Mouse (Mus musculus) hindbrain, embryonic 11.5 days (tissue): ENCODE data around the gene Ankrd28. TPM values are rescaled to one million over a fixed set of nuclear protein-coding genes. Genes with fewer than 3 reads are reported as not detected.

Experiments
- ATAC-seq: fragments of 200-750 bp; cut with Nextera tagmentation; 2 replicates; pipeline ENCODE4 v1.8.0; 2017; ENCODE audit warnings: mild to moderate bottlenecking, moderate TSS enrichment, moderate library complexity; ENCODE audit not compliant: low FRiP score
- DNase-seq: peaks from one replicate; pipeline ENCODE4 v3.0.0-alpha.2; 2015; ENCODE audit warnings: low spot score
- H3K27ac ChIP-seq: fragments of 300-500 bp; sonication (generic); 2 replicates; pipeline ENCODE4 v1.5.1; 2014; ENCODE audit warnings: mild to moderate bottlenecking, low read depth, low read length
- H3K27me3 ChIP-seq: fragments of 300-500 bp; sonication (generic); 2 replicates; pipeline ENCODE4 v1.6.1; 2014; ENCODE audit warnings: mild to moderate bottlenecking, low read length, moderate library complexity, mixed read lengths; ENCODE audit not compliant: control insufficient read depth, insufficient read depth
- H3K36me3 ChIP-seq: fragments of 300-500 bp; sonication (generic); 2 replicates; pipeline ENCODE4 v1.6.1; 2014; ENCODE audit warnings: mild to moderate bottlenecking, low read length, moderate library complexity, mixed read lengths; ENCODE audit not compliant: control insufficient read depth, insufficient read depth
- H3K4me1 ChIP-seq: fragments of 300-500 bp; sonication (generic); replicated peaks from 2 replicates; pipeline ENCODE4 v1.6.1; 2014; ENCODE audit warnings: low read length, mixed read lengths; ENCODE audit not compliant: control insufficient read depth, insufficient read depth
- H3K4me2 ChIP-seq: fragments of 300-500 bp; sonication (generic); replicated peaks from 2 replicates; pipeline ENCODE4 v1.6.1; 2014; ENCODE audit warnings: mild to moderate bottlenecking, low read depth, low read length
- H3K4me3 ChIP-seq: fragments of 300-500 bp; sonication (generic); 2 replicates; pipeline ENCODE4 v1.5.1; 2014; ENCODE audit warnings: low read depth, low read length
- H3K9ac ChIP-seq: fragments of 300-500 bp; sonication (generic); 2 replicates; pipeline ENCODE4 v1.6.1; 2014; ENCODE audit warnings: low read depth, low read length
- H3K9me3 ChIP-seq: fragments of 300-500 bp; sonication (generic); 2 replicates; pipeline ENCODE4 v1.6.1; 2016; ENCODE audit warnings: low read length; ENCODE audit not compliant: control insufficient read depth
- WGBS: fragments of 180-500 bp; shearing (Covaris S2); extraction: QIAGEN DNeasy Blood & Tissue Kit; methylation state at CpG from one replicate; pipeline ENCODE4 v1.1.7; 2014; 5-methylcytosine and 5-hydroxymethylcytosine counted together
- polyA plus RNA-seq: library from polyadenylated mRNA; unstranded; fragments of >200 nt; fragmentation: Nextera tagmentation; extraction: Ambion mirVana; gene quantifications from 2 replicates; pipeline ENCODE4 v1.2.1, GENCODE M21; 2014

Gene Ankrd28
- polyA plus RNA-seq, 1 experiment from 2014 or later = 10.5 TPM

- H3K27ac ChIP-seq = peak overlapping the region; percentile 63
- H3K4me3 ChIP-seq = no peak overlapping the region
- no peaks in the 10 kb centered on the region for H3K27me3 ChIP-seq
- ATAC-seq = peak; percentile 81
- no peaks in the 10 kb centered on the region for H3K9me3 ChIP-seq
- 70% methylated on average over 15 of the region's 15 CpGs for WGBS
- H3K4me1 ChIP-seq = no peaks in the 10 kb centered on the region; the same call in 1 of the 2 replicates
- H3K4me2 ChIP-seq = no peak overlapping the region
- H3K36me3 ChIP-seq = no peaks in the 10 kb centered on the region
- peak; percentile 65 for DNase-seq
- no peak overlapping the region for H3K9ac ChIP-seq
These were observed 160.6 kb downstream of the Ankrd28 start for GRCm38 (mm10) chr14:31669642-31670490.

DNA sequence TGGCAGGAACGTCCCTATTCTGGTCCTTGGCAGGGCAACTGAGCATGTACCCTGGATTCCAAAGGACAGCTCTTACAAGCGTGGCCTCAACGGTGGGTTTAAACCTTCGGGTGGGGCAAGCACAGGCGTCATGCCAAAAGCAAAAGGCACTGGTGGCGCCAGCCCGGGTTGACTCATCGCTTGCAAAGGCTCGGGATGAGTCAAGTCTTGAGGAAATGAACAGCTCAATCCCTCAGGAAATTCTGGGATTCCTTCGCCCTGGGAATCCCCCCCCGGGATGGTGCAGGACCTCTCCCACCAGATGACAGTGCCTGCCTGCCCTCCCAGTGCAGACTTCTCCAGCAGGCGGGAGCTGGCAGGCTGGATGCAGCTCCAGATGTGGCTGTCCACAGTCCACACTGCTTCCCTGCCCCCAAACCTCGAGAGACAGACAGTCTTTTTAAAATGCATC lies 161.3 kb downstream of the Ankrd28 start:
- 66% methylated on average over 13 of the region's 13 CpGs for WGBS
- ATAC-seq = peak; percentile 85
- no peaks in the 10 kb centered on the region for H3K9me3 ChIP-seq
- peak overlapping the region; percentile 63; the same call in 1 of the 2 replicates for H3K27ac ChIP-seq
- no peaks in the 10 kb centered on the region; the same call in 1 of the 2 replicates for H3K4me1 ChIP-seq
- H3K4me2 ChIP-seq = no peak overlapping the region
- no peaks in the 10 kb centered on the region for H3K27me3 ChIP-seq
- no peak overlapping the region for H3K9ac ChIP-seq
- no peak overlapping the region for H3K4me3 ChIP-seq
- DNase-seq = no peak
- no peaks in the 10 kb centered on the region for H3K36me3 ChIP-seq

- no peak overlapping the region for H3K4me2 ChIP-seq
- no peaks in the 10 kb centered on the region for H3K27me3 ChIP-seq
- H3K4me3 ChIP-seq = no peak overlapping the region
- H3K27ac ChIP-seq = peak overlapping the region; percentile 63; the same call in 1 of the 2 replicates
- H3K4me1 ChIP-seq = peaks cover under 1% of the 10 kb centered on the region; the same call in 1 of the 2 replicates
- H3K9ac ChIP-seq = no peak overlapping the region
- H3K9me3 ChIP-seq = no peaks in the 10 kb centered on the region
- no peaks in the 10 kb centered on the region for H3K36me3 ChIP-seq
- DNase-seq = no peak
- 75% methylated on average over 13 of the region's 13 CpGs for WGBS
- ATAC-seq = no peak
These were observed 162.1 kb downstream of the Ankrd28 start for GRCm38 (mm10) chr14:31668326-31668725.

DNA sequence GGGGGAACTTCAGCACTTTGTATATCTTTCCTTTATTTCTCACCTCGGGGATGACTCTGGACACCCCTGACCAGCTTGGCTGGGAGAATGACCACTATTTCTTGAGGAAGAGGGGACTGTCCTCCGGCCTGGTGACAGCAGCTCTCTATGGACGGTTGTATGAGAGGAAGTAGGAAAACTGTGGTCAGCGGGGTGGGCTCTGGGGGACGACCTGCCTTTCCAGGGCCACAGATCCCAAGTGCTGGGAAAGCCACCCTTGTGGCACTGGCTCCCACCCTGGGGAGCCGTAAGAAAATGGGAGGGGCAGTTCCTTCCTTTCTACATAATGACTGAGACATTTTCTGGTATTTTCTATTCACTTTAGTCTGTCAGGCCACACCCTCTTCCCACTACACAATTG lies 162.7 kb downstream of the Ankrd28 start:
- H3K27me3 ChIP-seq = no peaks in the 10 kb centered on the region
- H3K9me3 ChIP-seq = no peaks in the 10 kb centered on the region
- H3K27ac ChIP-seq = no peak overlapping the region
- no peak overlapping the region for H3K4me2 ChIP-seq
- no peak overlapping the region for H3K4me3 ChIP-seq
- ATAC-seq = no peak
- 79% methylated on average over 6 of the region's 6 CpGs for WGBS
- peaks cover 6% of the 10 kb centered on the region for H3K4me1 ChIP-seq
- no peaks in the 10 kb centered on the region for H3K36me3 ChIP-seq
- H3K9ac ChIP-seq = no peak overlapping the region
- DNase-seq = no peak

GRCm38 (mm10) chr14:31666931-31667705 lies 163.3 kb downstream of the Ankrd28 start:
- 96% methylated on average over 28 of the region's 28 CpGs for WGBS

GRCm38 (mm10) chr14:31665566-31665940 lies 164.9 kb downstream of the Ankrd28 start:
- ATAC-seq = no peak
- Histone ChIP-seq H3K4me2 (no peak overlapping the region), H3K9me3 (no peaks in the 10 kb centered on the region), H3K36me3 (no peaks in the 10 kb centered on the region), H3K4me3 (no peak overlapping the region), H3K27ac (no peak overlapping the region), H3K9ac (no peak overlapping the region), H3K27me3 (no peaks in the 10 kb centered on the region), H3K4me1 (peaks cover 8% of the 10 kb centered on the region)
- WGBS = 85% methylated on average over 4 of the region's 4 CpGs
- DNase-seq = no peak

More at GRCm38 (mm10) chr14:31666931-31667705, 163.3 kb downstream of the Ankrd28 start:
- ATAC-seq = no peak
- H3K4me1 ChIP-seq = peaks cover 8% of the 10 kb centered on the region
- H3K27me3 ChIP-seq = no peaks in the 10 kb centered on the region
- DNase-seq = no peak
- H3K9me3 ChIP-seq = no peaks in the 10 kb centered on the region
- H3K4me3 ChIP-seq = no peak overlapping the region
- H3K9ac ChIP-seq = no peak overlapping the region
- no peak overlapping the region for H3K27ac ChIP-seq
- no peak overlapping the region for H3K4me2 ChIP-seq
- no peaks in the 10 kb centered on the region for H3K36me3 ChIP-seq

DNA sequence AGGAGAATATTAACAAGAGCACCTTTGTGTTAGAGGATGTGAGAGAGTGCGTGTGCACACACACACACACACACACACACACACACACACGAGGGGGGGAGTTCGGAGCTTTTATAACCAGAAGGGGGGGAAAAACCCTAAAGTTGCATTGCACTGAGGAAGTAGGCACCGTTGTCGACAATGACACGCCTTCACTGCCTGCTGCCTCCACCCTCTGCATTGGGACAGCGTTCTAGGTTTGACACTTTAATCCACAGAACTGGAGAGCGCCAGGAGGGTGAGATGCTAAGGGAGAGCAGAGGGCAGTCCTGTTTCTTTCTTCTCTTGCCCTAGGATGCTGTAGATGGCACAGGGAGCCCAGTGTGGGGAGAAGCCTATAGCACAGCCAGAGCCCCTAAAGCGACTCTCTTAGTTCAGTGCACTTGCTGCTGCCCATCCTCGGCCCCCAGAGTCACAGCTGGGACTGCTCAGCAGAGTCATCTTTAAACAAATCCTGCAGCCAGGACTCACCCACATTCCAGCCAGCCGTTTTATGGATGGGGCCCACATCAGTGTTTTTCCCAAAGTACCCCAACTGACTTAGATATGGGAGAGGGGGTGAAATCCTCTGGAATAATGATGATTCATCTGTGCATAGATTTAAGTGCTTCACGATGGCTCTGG lies 165.4 kb downstream of the Ankrd28 start:
- 81% methylated on average over 12 of the region's 12 CpGs for WGBS
- Histone ChIP-seq H3K4me2 (no peak overlapping the region), H3K4me3 (no peak overlapping the region), H3K27ac (no peak overlapping the region), H3K36me3 (no peaks in the 10 kb centered on the region), H3K9ac (no peak overlapping the region), H3K27me3 (no peaks in the 10 kb centered on the region), H3K4me1 (peaks cover 8% of the 10 kb centered on the region), H3K9me3 (no peaks in the 10 kb centered on the region)
- ATAC-seq (no peak), DNase-seq (no peak)

DNA sequence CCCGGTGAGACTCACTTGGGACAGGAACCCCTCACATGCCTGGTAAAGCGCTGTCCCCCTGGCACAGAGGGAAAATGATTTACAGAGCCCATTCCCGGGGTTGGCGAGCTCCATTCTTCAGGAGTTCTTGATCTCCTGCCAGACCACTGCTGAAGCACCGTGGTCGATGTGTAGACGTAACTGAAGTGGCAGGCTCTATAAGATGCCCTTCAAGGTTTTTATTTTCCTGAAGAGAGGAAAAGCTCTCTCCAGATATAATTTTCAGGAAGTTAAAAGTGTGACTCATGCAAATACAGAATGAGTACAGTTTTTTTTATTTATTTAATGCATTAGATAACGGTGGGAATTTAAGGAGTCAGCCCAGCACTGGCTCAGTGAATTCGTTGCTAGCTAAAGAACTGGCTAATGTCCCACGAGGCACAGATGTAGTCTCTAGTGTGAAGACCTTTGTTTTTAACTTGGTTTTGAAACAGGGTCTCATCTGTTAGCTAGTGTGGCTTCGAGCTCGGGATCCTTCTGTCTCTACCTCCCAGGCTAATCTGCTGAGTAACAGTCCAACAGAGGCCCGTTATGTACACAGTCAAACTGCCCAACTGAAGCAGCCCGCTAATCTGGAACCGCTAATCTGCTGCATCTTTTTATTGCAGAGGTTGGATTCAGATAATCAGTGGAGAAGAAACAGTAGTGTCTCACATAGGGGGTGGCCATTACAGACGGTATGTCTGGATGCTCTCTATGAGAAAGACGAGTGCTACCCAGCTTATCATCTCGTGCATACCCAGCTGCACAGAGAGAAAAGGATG lies 166.2 kb downstream of the Ankrd28 start:
- H3K4me3 ChIP-seq = no peak overlapping the region
- no peak overlapping the region for H3K9ac ChIP-seq
- DNase-seq (no peak), ATAC-seq (no peak)
- no peaks in the 10 kb centered on the region for H3K9me3 ChIP-seq
- H3K27me3 ChIP-seq = no peaks in the 10 kb centered on the region
- H3K36me3 ChIP-seq = no peaks in the 10 kb centered on the region
- peaks cover 8% of the 10 kb centered on the region for H3K4me1 ChIP-seq
- 83% methylated on average over 18 of the region's 18 CpGs for WGBS
- no peak overlapping the region for H3K4me2 ChIP-seq
- no peak overlapping the region; the same call in 1 of the 2 replicates for H3K27ac ChIP-seq
